Mouse (Mus musculus): ENCODE results near the gene Fam198a.

- no peak for TF ChIP-seq CTCF (IDR thresholded peaks at IDR 0.05; ENCODE audit: borderline replicate concordance, extremely low read depth, insufficient read depth, insufficient read length)
- TF ChIP-seq POLR2A (IDR thresholded peaks at IDR 0.05; ENCODE audit: borderline replicate concordance, extremely low read depth, insufficient read depth, insufficient read length, poor library complexity, severe bottlenecking), result no peak
Observed at GRCm38 (mm10) chr9:122008876-122009275, 58.1 kb downstream of the Fam198a start.

Data from brain, embryonic 14.5 days (tissue).